Mouse (Mus musculus): ENCODE measurements around the gene Icam5. TPM values are rescaled to one million over a fixed set of nuclear protein-coding genes. Genes with fewer than 3 reads are reported as not detected.
"Not testable (repeated sequence)": the region's sequence is repeated elsewhere in the genome, so short reads cannot be mapped to it uniquely, and the experiment has no call there.

Icam5 gene
- polyA plus RNA-seq (2016; fragmentation: Nextera tagmentation; extraction: Ambion mirVana), result 0.05 TPM in 1 of 2 replicates, not detected in the other

GRCm38 (mm10) chr9:21031896-21032351 is at the start of gene Icam5:
TSS of gene Icam5 (plus strand) at chr9:21032073.
- under 1% methylated on average over 35 of the region's 35 CpGs for WGBS
- peak within 1 kb of the TSS; percentile 5; the same call in 1 of the 2 replicates for H3K27ac ChIP-seq
- H3K36me3 ChIP-seq (replicated peaks), result no peaks in the 10 kb centered on the region
- H3K27me3 ChIP-seq (ENCODE audit: poor library complexity, severe bottlenecking), result peaks cover 100% of the 10 kb centered on the region
- no peaks in the 10 kb centered on the region for H3K9me3 ChIP-seq
- H3K4me1 ChIP-seq, result peaks cover 74% of the 10 kb centered on the region
- DNase-seq (ENCODE audit: extremely low spot score, low spot score), result peak; percentile 39
- H3K4me3 ChIP-seq, result peak within 1 kb of the TSS; percentile 50

DNA sequence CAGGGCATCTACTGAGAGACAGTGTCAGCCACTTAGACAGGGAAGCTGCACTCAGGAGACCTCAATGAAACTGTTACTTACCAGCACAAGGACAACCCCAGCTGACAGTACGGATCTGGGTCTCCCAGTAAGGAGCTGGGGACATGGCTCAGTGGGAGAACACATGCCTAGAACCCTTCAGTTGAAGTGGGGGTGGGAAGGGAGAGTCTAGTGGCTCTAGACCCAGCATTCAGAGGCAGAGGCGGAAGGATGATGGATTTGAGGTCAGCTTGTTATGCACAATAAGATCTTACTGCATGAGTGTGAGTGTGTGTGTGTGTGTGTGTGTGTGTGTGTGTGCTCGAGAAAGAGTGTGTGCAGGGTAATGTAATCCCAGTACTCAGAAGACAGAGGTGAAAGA is 49.7 kb upstream of the Icam5 start:
- Histone ChIP-seq H3K36me3 (replicated peaks) (no peaks in the 10 kb centered on the region), H3K4me3 (no peak overlapping the region), H3K27me3 (ENCODE audit: poor library complexity, severe bottlenecking) (0 out of 2 replicates have a peak, but pooled peaks cover 5% of the 10 kb centered on the region), H3K9me3 (no peaks in the 10 kb centered on the region), H3K27ac (no peak overlapping the region), H3K4me1 (peaks cover 16% of the 10 kb centered on the region)
- 77% methylated on average over 3 of the region's 3 CpGs for WGBS
- no peak for DNase-seq (ENCODE audit: extremely low spot score, low spot score)

DNA sequence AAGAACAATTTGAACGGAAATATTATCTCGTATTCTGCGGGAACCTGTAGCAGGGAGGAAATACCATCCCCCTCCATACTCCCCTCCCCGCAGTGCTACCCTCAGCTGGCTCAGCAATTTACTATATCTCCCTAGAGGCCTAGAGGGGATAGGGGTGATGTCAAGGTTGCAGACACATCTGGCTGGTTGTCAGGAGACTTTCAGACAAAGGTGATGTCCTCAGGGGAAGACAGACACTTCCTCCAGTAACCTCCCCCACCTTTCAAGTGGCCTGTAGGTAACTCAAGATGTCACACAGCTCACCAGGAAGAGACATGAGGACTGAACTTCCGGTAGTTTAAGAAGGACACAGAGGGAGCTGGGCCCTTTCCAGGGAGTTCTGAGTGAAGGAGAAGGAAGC is 48.7 kb upstream of the Icam5 start:
- no peak overlapping the region for H3K27ac ChIP-seq
- DNase-seq (ENCODE audit: extremely low spot score, low spot score), result no peak
- 65% methylated on average over 5 of the region's 5 CpGs for WGBS

GRCm38 (mm10) chr9:20986952-20987686 is 44.8 kb upstream of the Icam5 start:
- Histone ChIP-seq H3K4me1 (peaks cover 15% of the 10 kb centered on the region), H3K4me3 (no peak overlapping the region), H3K27ac (no peak overlapping the region), H3K27me3 (ENCODE audit: poor library complexity, severe bottlenecking) (peaks cover 30% of the 10 kb centered on the region), H3K9me3 (no peaks in the 10 kb centered on the region), H3K36me3 (replicated peaks) (no peaks in the 10 kb centered on the region)
- DNase-seq (ENCODE audit: extremely low spot score, low spot score), result no peak
- WGBS, result 69% methylated on average over 15 of the region's 15 CpGs

More for the DNA sequence above, 48.7 kb upstream of the Icam5 start:
- Histone ChIP-seq H3K4me3 (no peak overlapping the region), H3K9me3 (no peaks in the 10 kb centered on the region), H3K4me1 (peaks cover 15% of the 10 kb centered on the region), H3K36me3 (replicated peaks) (no peaks in the 10 kb centered on the region), H3K27me3 (ENCODE audit: poor library complexity, severe bottlenecking) (peaks cover 10% of the 10 kb centered on the region; the same call in 1 of the 2 replicates)

- Histone ChIP-seq H3K4me1 (peaks cover 15% of the 10 kb centered on the region), H3K9me3 (no peaks in the 10 kb centered on the region), H3K36me3 (replicated peaks) (no peaks in the 10 kb centered on the region), H3K27ac (no peak overlapping the region), H3K27me3 (ENCODE audit: poor library complexity, severe bottlenecking) (peaks cover 30% of the 10 kb centered on the region), H3K4me3 (no peak overlapping the region)
- WGBS, result 17% methylated on average over 7 of the region's 7 CpGs
- no peak for DNase-seq (ENCODE audit: extremely low spot score, low spot score)
Measured at GRCm38 (mm10) chr9:20987953-20988352, 43.9 kb upstream of the Icam5 start.

DNA sequence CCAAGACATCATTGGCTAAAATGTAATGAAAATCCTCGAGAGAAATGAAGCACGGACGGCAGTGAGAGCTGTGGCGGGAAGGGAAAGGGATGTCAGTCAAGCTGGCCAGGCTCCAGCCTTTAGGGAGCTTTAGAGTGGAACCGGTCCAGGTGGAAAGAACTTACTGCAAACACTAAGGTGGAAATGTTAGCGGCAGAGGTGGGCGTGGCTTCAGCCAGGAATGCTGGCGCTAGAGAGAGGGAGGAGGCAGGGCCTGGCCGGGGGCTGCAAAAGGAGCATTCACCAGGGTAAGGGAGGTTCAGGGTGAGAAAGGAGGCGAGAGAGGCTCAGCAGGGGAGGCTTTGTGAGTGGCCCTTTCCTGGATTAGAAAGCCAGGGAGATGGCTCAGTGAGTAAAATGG is 41.0 kb upstream of the Icam5 start:
- Histone ChIP-seq H3K4me3 (peak overlapping the region; percentile 11), H3K4me1 (peaks cover 8% of the 10 kb centered on the region), H3K9me3 (no peaks in the 10 kb centered on the region), H3K27ac (peak overlapping the region; percentile 41), H3K36me3 (replicated peaks) (no peaks in the 10 kb centered on the region), H3K27me3 (ENCODE audit: poor library complexity, severe bottlenecking) (peaks cover 30% of the 10 kb centered on the region)
- WGBS, result 5% methylated on average over 10 of the region's 10 CpGs
- DNase-seq (ENCODE audit: extremely low spot score, low spot score), result peak; percentile 31

GRCm38 (mm10) chr9:20991587-20991986 is 40.3 kb upstream of the Icam5 start:
- no peak for DNase-seq (ENCODE audit: extremely low spot score, low spot score)

DNA sequence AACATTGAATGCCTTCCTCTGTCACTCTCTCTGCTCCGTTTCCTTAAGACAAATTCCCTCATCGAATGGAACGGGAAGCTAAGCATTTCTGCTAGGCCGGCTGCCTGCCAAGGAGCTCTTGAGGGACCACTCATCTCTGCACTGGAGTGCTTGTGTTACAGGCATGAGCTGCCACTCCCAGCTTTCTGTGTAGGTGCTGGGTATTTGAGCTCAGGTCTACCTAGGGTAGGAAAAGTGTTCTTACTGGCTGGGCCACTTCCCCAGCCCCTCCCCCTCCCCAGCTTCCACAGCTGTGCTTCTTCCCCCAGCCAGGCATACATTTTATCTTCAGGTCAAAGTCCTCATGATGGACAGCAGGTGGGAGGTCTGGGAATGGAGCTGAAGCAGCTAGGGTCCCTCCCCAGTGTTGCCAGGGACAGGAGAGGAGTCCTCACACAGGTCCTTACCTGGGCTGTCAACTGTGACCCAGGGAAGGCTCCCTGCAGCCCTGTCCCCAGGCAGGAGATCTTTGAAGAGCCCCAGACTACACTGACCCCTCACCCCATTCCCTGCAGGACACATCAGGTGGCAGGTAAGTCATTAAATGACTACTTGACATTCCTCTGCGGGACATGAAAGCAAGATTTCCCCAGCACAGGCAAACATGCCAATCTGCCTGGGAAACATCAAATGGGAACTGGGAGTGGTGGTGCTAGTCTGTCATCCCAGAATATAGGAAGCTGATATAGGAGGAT is 38.5 kb upstream of the Icam5 start:
- DNase-seq (ENCODE audit: extremely low spot score, low spot score), result no peak
- H3K27ac ChIP-seq, result no peak overlapping the region
- peaks cover 18% of the 10 kb centered on the region for H3K27me3 ChIP-seq (ENCODE audit: poor library complexity, severe bottlenecking)
- no peaks in the 10 kb centered on the region for H3K9me3 ChIP-seq
- H3K4me3 ChIP-seq, result no peak overlapping the region
- H3K36me3 ChIP-seq (replicated peaks), result no peaks in the 10 kb centered on the region
- 52% methylated on average over 5 of the region's 5 CpGs for WGBS
- peaks cover 8% of the 10 kb centered on the region for H3K4me1 ChIP-seq

More at GRCm38 (mm10) chr9:20991587-20991986, 40.3 kb upstream of the Icam5 start:
- Histone ChIP-seq H3K27me3 (ENCODE audit: poor library complexity, severe bottlenecking) (peaks cover 28% of the 10 kb centered on the region), H3K27ac (no peak overlapping the region), H3K36me3 (replicated peaks) (no peaks in the 10 kb centered on the region), H3K4me1 (peaks cover 8% of the 10 kb centered on the region), H3K4me3 (no peak overlapping the region), H3K9me3 (no peaks in the 10 kb centered on the region)
- 88% methylated on average over 4 of the region's 4 CpGs for WGBS

DNA sequence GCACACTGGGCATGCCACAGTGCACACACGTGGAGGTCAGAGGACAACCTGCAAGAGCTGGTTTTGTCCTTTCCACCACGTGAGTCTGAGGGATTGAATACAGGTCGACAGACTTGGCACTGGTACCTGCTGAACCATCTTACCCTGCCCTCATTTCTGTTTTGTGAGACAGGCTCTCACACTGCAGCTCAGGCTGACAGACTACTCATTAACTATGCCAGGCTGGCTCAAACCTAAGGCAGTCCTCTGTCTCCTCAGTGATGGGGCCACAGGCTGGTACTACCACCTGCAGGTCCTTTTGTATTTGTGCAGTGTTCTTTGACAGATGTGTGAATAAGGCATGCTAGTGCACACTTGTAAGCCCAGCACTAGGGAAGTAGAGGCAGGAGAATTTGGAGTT is 36.8 kb upstream of the Icam5 start:
- Histone ChIP-seq H3K27ac (no peak overlapping the region), H3K36me3 (replicated peaks) (no peaks in the 10 kb centered on the region), H3K4me3 (no peak overlapping the region), H3K4me1 (peaks cover 8% of the 10 kb centered on the region), H3K27me3 (ENCODE audit: poor library complexity, severe bottlenecking) (peaks cover 2% of the 10 kb centered on the region), H3K9me3 (no peaks in the 10 kb centered on the region)
- WGBS, result 80% methylated on average over 3 of the region's 3 CpGs
- no peak for DNase-seq (ENCODE audit: extremely low spot score, low spot score)

DNA sequence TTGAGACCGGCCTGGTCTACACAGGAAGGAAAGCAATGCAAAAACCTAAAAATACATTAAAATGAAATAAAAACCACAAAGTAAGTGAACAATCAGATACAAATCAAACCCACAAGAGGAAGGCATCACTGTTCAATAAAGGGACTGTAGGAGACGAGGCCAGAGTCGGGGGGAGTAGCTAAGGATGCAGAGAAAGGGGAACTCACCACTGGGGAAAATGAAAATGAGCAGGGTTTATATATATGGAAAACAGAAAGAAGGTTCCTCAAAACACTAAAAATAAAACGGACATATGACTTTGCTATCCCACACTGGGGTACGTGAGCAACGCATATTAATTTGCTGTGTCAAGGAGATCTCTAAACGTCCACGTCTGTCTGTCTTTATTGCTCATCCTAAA is 34.8 kb upstream of the Icam5 start:
- Histone ChIP-seq H3K9me3 (no peaks in the 10 kb centered on the region), H3K4me3 (no peak overlapping the region), H3K4me1 (peaks cover 1% of the 10 kb centered on the region), H3K27me3 (ENCODE audit: poor library complexity, severe bottlenecking) (no peaks in the 10 kb centered on the region), H3K36me3 (replicated peaks) (no peaks in the 10 kb centered on the region), H3K27ac (no peak overlapping the region)
- WGBS, result 91% methylated on average over 8 of the region's 8 CpGs
- no peak for DNase-seq (ENCODE audit: extremely low spot score, low spot score)

DNA sequence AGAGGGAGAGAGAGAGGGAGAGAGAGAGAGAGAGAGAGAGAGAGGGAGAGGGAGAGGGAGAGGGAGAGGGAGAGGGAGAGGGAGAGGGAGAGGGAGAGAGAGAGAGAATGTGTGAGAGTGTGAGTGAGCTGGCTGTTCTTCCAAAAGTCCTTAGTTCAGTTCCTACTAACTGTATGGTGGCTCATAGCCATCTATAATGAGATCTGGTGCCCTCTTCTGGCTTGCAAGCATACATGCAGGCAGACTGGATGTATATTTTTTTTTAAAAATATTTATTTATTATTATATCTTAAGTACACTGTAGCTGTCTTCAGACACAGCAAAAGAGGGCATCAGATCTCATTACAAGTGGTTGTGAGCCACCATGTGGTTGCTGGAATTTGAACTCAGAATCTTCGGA is 33.5 kb upstream of the Icam5 start:
- not testable (repeated sequence) for H3K27ac ChIP-seq; DNase-seq (ENCODE audit: extremely low spot score, low spot score); H3K27me3 ChIP-seq (ENCODE audit: poor library complexity, severe bottlenecking); H3K36me3 ChIP-seq (replicated peaks); H3K4me1 ChIP-seq; H3K9me3 ChIP-seq; H3K4me3 ChIP-seq
- 74% methylated on average over 1 of the region's 1 CpGs for WGBS

DNA sequence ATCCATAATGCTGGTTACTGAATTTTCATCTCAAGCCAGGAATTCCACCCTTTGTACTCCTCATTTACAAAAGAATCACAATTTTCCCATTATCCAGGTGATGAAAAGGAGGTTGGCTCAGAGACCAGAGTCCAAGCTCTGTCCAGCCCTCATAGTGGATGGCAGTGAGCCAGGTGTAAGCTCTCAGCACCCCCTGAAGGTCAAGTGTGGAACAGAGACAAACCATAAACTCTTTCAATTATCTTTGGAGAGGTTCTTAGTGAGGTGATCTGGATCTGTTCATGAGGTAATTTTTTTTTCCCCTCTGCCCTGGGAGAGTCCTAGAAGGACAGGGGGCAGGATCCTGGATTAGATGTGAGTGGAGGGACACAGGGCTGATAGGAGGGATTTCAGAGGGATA is 31.1 kb upstream of the Icam5 start:
- Histone ChIP-seq H3K27ac (no peak overlapping the region), H3K9me3 (no peaks in the 10 kb centered on the region), H3K36me3 (replicated peaks) (peaks cover 15% of the 10 kb centered on the region), H3K27me3 (ENCODE audit: poor library complexity, severe bottlenecking) (no peaks in the 10 kb centered on the region), H3K4me1 (peaks cover 14% of the 10 kb centered on the region), H3K4me3 (no peak overlapping the region)
- no peak for DNase-seq (ENCODE audit: extremely low spot score, low spot score)

DNA sequence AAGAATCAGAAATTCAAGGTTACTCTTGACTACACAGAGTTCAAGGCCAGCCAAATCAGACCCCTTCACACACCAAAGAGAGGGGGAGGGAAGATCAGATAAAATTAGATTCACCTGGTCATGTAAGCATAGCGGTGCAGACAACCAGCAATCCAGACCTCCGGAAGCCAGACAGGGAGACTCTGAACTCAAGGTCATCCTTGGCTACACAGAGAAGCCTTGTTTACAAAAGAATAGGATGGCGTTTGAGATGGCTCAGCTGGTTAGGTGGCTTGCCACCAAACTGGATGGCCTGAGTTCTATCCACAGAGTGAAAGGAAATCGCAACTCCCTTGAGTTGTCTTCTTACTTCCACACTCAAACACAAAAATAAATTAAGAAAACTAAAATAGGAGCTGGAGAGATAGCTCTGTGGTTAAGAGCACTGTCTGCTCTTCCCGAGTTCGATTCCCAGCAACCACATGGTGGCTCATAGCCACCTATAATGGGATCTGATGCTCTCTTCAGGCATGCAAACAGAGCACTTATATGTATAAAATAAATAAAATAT is 30.1 kb upstream of the Icam5 start:
- Histone ChIP-seq H3K27ac (no peak overlapping the region), H3K27me3 (ENCODE audit: poor library complexity, severe bottlenecking) (no peaks in the 10 kb centered on the region), H3K36me3 (replicated peaks) (peaks cover 24% of the 10 kb centered on the region), H3K4me1 (peaks cover 14% of the 10 kb centered on the region), H3K9me3 (no peaks in the 10 kb centered on the region), H3K4me3 (peak overlapping the region; percentile 87; the same call in 1 of the 2 replicates)
- no peak for DNase-seq (ENCODE audit: extremely low spot score, low spot score)
- 74% methylated on average over 6 of the region's 6 CpGs for WGBS

Data from forebrain, embryonic 10.5 days (tissue).